Mouse (Mus musculus): ENCODE measurements around the gene Trio. TPM values are rescaled to one million over a fixed set of nuclear protein-coding genes. Genes with fewer than 3 reads are reported as not detected.

Trio gene
- polyA plus RNA-seq, 1 experiment from 2014 or later: 38.1 TPM

DNA sequence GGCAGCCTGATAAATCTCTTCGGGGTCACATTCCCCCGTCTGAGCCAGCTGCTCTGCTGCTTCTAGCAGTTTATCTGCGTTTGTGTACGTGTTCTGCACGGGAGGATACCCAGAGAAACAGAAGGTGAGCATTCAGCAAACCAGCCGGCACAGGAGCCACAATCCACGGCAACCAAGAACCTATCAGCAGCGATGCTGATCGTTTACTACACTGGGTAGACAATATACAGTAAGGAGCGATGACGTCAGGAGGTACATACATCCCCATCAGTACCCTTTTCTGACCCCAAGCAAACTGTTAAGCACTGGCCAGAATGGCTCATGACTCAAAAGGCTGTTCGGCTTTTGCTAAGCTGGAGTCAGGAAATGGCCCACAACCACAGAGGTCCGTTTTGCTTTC is 154.4 kb downstream of the Trio start:
- Histone ChIP-seq H3K4me1 (ENCODE audit: control insufficient read depth, insufficient read depth, low read length) (no peaks in the 10 kb centered on the region), H3K27ac (ENCODE audit: low read depth, low read length) (no peak overlapping the region), H3K9ac (ENCODE audit: low read length) (no peak overlapping the region), H3K36me3 (ENCODE audit: control insufficient read depth, insufficient read depth, low read length) (peaks cover 48% of the 10 kb centered on the region), H3K4me3 (ENCODE audit: low read depth, low read length) (no peak overlapping the region), H3K4me2 (ENCODE audit: low read length) (no peak overlapping the region), H3K9me3 (replicated peaks; ENCODE audit: control insufficient read depth, low read length) (no peaks in the 10 kb centered on the region), H3K27me3 (replicated peaks; ENCODE audit: control insufficient read depth, insufficient read depth, low read length) (no peaks in the 10 kb centered on the region)
- WGBS: 93% methylated on average over 13 of the region's 13 CpGs
- DNase-seq (ENCODE audit: low spot score): no peak
- ATAC-seq: no peak

GRCm38 (mm10) chr15:27869001-27869400 is 156.6 kb downstream of the Trio start:
- DNase-seq (ENCODE audit: low spot score) (no peak), ATAC-seq (no peak)
- peaks cover 54% of the 10 kb centered on the region for H3K36me3 ChIP-seq (ENCODE audit: control insufficient read depth, insufficient read depth, low read length)
- no peaks in the 10 kb centered on the region for H3K9me3 ChIP-seq (replicated peaks; ENCODE audit: control insufficient read depth, low read length)
- H3K4me2 ChIP-seq (ENCODE audit: low read length): no peak overlapping the region
- WGBS: 91% methylated on average over 4 of the region's 4 CpGs
- no peak overlapping the region for H3K9ac ChIP-seq (ENCODE audit: low read length)
- no peak overlapping the region for H3K27ac ChIP-seq (ENCODE audit: low read depth, low read length)
- no peak overlapping the region for H3K4me3 ChIP-seq (ENCODE audit: low read depth, low read length)
- H3K4me1 ChIP-seq (ENCODE audit: control insufficient read depth, insufficient read depth, low read length): no peaks in the 10 kb centered on the region
- H3K27me3 ChIP-seq (replicated peaks; ENCODE audit: control insufficient read depth, insufficient read depth, low read length): no peaks in the 10 kb centered on the region

GRCm38 (mm10) chr15:27867831-27868230 is 157.8 kb downstream of the Trio start:
- DNase-seq (ENCODE audit: low spot score): no peak
- no peak overlapping the region for H3K4me3 ChIP-seq (ENCODE audit: low read depth, low read length)
- no peak overlapping the region for H3K9ac ChIP-seq (ENCODE audit: low read length)
- H3K9me3 ChIP-seq (replicated peaks; ENCODE audit: control insufficient read depth, low read length): no peaks in the 10 kb centered on the region
- no peaks in the 10 kb centered on the region for H3K27me3 ChIP-seq (replicated peaks; ENCODE audit: control insufficient read depth, insufficient read depth, low read length)
- H3K4me2 ChIP-seq (ENCODE audit: low read length): no peak overlapping the region
- ATAC-seq: no peak
- WGBS: 91% methylated on average over 7 of the region's 7 CpGs
- peaks cover 48% of the 10 kb centered on the region for H3K36me3 ChIP-seq (ENCODE audit: control insufficient read depth, insufficient read depth, low read length)
- H3K4me1 ChIP-seq (ENCODE audit: control insufficient read depth, insufficient read depth, low read length): no peaks in the 10 kb centered on the region
- H3K27ac ChIP-seq (ENCODE audit: low read depth, low read length): no peak overlapping the region

GRCm38 (mm10) chr15:27866471-27866870 is 159.2 kb downstream of the Trio start:
- Histone ChIP-seq H3K4me2 (ENCODE audit: low read length) (no peak overlapping the region), H3K4me3 (ENCODE audit: low read depth, low read length) (no peak overlapping the region), H3K27me3 (replicated peaks; ENCODE audit: control insufficient read depth, insufficient read depth, low read length) (no peaks in the 10 kb centered on the region), H3K4me1 (ENCODE audit: control insufficient read depth, insufficient read depth, low read length) (no peaks in the 10 kb centered on the region), H3K9ac (ENCODE audit: low read length) (no peak overlapping the region), H3K27ac (ENCODE audit: low read depth, low read length) (no peak overlapping the region), H3K9me3 (replicated peaks; ENCODE audit: control insufficient read depth, low read length) (no peaks in the 10 kb centered on the region), H3K36me3 (ENCODE audit: control insufficient read depth, insufficient read depth, low read length) (peaks cover 41% of the 10 kb centered on the region)
- DNase-seq (ENCODE audit: low spot score): no peak
- 68% methylated on average over 4 of the region's 4 CpGs for WGBS
- no peak for ATAC-seq

- no peak overlapping the region for H3K27ac ChIP-seq (ENCODE audit: low read depth, low read length)
- H3K36me3 ChIP-seq (ENCODE audit: control insufficient read depth, insufficient read depth, low read length): peaks cover 41% of the 10 kb centered on the region
- no peak for ATAC-seq
- WGBS: 91% methylated on average over 6 of the region's 6 CpGs
- no peak overlapping the region for H3K4me3 ChIP-seq (ENCODE audit: low read depth, low read length)
- DNase-seq (ENCODE audit: low spot score): no peak
- no peak overlapping the region for H3K4me2 ChIP-seq (ENCODE audit: low read length)
- H3K9ac ChIP-seq (ENCODE audit: low read length): no peak overlapping the region
- no peaks in the 10 kb centered on the region for H3K27me3 ChIP-seq (replicated peaks; ENCODE audit: control insufficient read depth, insufficient read depth, low read length)
- no peaks in the 10 kb centered on the region for H3K4me1 ChIP-seq (ENCODE audit: control insufficient read depth, insufficient read depth, low read length)
- no peaks in the 10 kb centered on the region for H3K9me3 ChIP-seq (replicated peaks; ENCODE audit: control insufficient read depth, low read length)
These were observed 159.6 kb downstream of the Trio start for GRCm38 (mm10) chr15:27866053-27866452.

DNA sequence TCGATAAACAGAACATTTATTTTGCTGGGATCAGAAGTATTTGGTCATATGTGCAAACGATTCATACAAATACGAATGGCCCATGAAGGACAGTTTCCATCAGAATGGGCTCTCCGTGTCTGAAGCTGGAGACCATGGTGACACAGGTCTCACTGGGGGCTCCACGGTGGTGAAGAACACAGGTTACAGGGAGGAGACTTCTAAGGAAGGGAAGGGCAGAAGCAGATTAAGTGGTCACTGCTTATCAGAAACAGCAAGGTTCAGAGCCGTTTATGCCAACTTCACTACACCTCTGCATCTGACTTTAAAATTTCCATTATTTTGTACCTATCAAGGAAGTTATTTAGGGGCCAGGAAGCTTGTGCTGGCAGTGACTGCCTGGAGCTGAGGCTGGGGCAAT is 161.3 kb downstream of the Trio start:
- peaks cover 30% of the 10 kb centered on the region for H3K36me3 ChIP-seq (ENCODE audit: control insufficient read depth, insufficient read depth, low read length)
- H3K27ac ChIP-seq (ENCODE audit: low read depth, low read length): no peak overlapping the region
- no peak overlapping the region for H3K9ac ChIP-seq (ENCODE audit: low read length)
- WGBS: 95% methylated on average over 6 of the region's 6 CpGs
- H3K4me2 ChIP-seq (ENCODE audit: low read length): no peak overlapping the region
- no peaks in the 10 kb centered on the region for H3K4me1 ChIP-seq (ENCODE audit: control insufficient read depth, insufficient read depth, low read length)
- DNase-seq (ENCODE audit: low spot score): no peak
- no peak for ATAC-seq
- no peak overlapping the region for H3K4me3 ChIP-seq (ENCODE audit: low read depth, low read length)
- H3K9me3 ChIP-seq (replicated peaks; ENCODE audit: control insufficient read depth, low read length): no peaks in the 10 kb centered on the region
- H3K27me3 ChIP-seq (replicated peaks; ENCODE audit: control insufficient read depth, insufficient read depth, low read length): no peaks in the 10 kb centered on the region

- Histone ChIP-seq H3K36me3 (ENCODE audit: control insufficient read depth, insufficient read depth, low read length) (peaks cover 28% of the 10 kb centered on the region), H3K9ac (ENCODE audit: low read length) (no peak overlapping the region), H3K27me3 (replicated peaks; ENCODE audit: control insufficient read depth, insufficient read depth, low read length) (no peaks in the 10 kb centered on the region), H3K9me3 (replicated peaks; ENCODE audit: control insufficient read depth, low read length) (no peaks in the 10 kb centered on the region), H3K27ac (ENCODE audit: low read depth, low read length) (no peak overlapping the region), H3K4me2 (ENCODE audit: low read length) (no peak overlapping the region), H3K4me3 (ENCODE audit: low read depth, low read length) (no peak overlapping the region), H3K4me1 (ENCODE audit: control insufficient read depth, insufficient read depth, low read length) (no peaks in the 10 kb centered on the region)
- DNase-seq (ENCODE audit: low spot score): no peak
- no peak for ATAC-seq
- WGBS: 89% methylated on average over 11 of the region's 11 CpGs
These were observed 162.7 kb downstream of the Trio start for GRCm38 (mm10) chr15:27862949-27863348.

- H3K27me3 ChIP-seq (replicated peaks; ENCODE audit: control insufficient read depth, insufficient read depth, low read length): no peaks in the 10 kb centered on the region
- no peak overlapping the region for H3K9ac ChIP-seq (ENCODE audit: low read length)
- H3K4me3 ChIP-seq (ENCODE audit: low read depth, low read length): no peak overlapping the region
- DNase-seq (ENCODE audit: low spot score) (no peak), ATAC-seq (no peak)
- H3K4me2 ChIP-seq (ENCODE audit: low read length): no peak overlapping the region
- H3K9me3 ChIP-seq (replicated peaks; ENCODE audit: control insufficient read depth, low read length): no peaks in the 10 kb centered on the region
- no peak overlapping the region for H3K27ac ChIP-seq (ENCODE audit: low read depth, low read length)
- no peaks in the 10 kb centered on the region for H3K4me1 ChIP-seq (ENCODE audit: control insufficient read depth, insufficient read depth, low read length)
- 93% methylated on average over 14 of the region's 14 CpGs for WGBS
- peaks cover 31% of the 10 kb centered on the region for H3K36me3 ChIP-seq (ENCODE audit: control insufficient read depth, insufficient read depth, low read length)
These were observed 165.2 kb downstream of the Trio start for GRCm38 (mm10) chr15:27860439-27860838.

DNA sequence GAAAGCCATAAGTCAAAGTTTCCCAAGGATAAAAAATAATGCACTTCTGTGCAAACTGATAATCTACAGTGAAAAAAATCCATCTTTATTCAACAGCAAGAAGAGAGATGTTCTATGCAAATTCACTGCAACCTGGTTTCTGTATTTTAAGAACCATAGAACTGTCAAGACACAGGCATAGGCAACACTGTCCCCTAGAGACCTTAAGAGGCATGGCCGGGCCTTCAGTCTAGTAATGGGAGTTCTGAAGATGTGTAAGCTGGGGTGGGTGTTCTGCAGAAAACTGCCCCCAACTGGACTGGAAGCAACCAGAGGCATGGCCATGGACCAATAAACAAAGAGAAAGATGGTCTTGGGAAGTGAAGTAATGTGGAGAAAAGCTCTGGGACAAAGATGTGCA is 166.1 kb downstream of the Trio start:
- Histone ChIP-seq H3K27ac (ENCODE audit: low read depth, low read length) (no peak overlapping the region), H3K27me3 (replicated peaks; ENCODE audit: control insufficient read depth, insufficient read depth, low read length) (no peaks in the 10 kb centered on the region), H3K4me3 (ENCODE audit: low read depth, low read length) (no peak overlapping the region), H3K9me3 (replicated peaks; ENCODE audit: control insufficient read depth, low read length) (no peaks in the 10 kb centered on the region), H3K4me1 (ENCODE audit: control insufficient read depth, insufficient read depth, low read length) (no peaks in the 10 kb centered on the region), H3K4me2 (ENCODE audit: low read length) (no peak overlapping the region), H3K36me3 (ENCODE audit: control insufficient read depth, insufficient read depth, low read length) (peaks cover 32% of the 10 kb centered on the region), H3K9ac (ENCODE audit: low read length) (no peak overlapping the region)
- no peak for ATAC-seq
- 90% methylated on average over 1 of the region's 1 CpGs for WGBS
- no peak for DNase-seq (ENCODE audit: low spot score)

Measured in forebrain, embryonic 14.5 days (tissue).